Mouse (Mus musculus) midbrain, embryonic 11.5 days (tissue): ENCODE data around the gene Lamp2. TPM values are rescaled to one million over a fixed set of nuclear protein-coding genes. Genes with fewer than 3 reads are reported as not detected.

Experiments
- ATAC-seq: fragments of 200-750 bp; cut with Nextera tagmentation; 2 replicates; pipeline ENCODE4 v1.8.0; 2017; ENCODE audit warnings: moderate TSS enrichment, moderate library complexity; ENCODE audit not compliant: low FRiP score
- DNase-seq: peaks from one replicate; pipeline ENCODE4 v3.0.0; 2015; ENCODE audit warnings: low spot score; ENCODE audit errors: missing footprints
- H3K27ac ChIP-seq: fragments of 300-500 bp; sonication (generic); 2 replicates; pipeline ENCODE4 v1.5.1; 2014; ENCODE audit warnings: low read depth, low read length
- H3K27me3 ChIP-seq: fragments of 300-500 bp; sonication (generic); 2 replicates; pipeline ENCODE4 v1.6.1; 2014; ENCODE audit warnings: mild to moderate bottlenecking, low read length, moderate library complexity, mixed read lengths; ENCODE audit not compliant: control insufficient read depth, insufficient read depth
- H3K36me3 ChIP-seq: fragments of 300-500 bp; sonication (generic); 2 replicates; pipeline ENCODE4 v1.6.1; 2014; ENCODE audit warnings: mild to moderate bottlenecking, low read length, moderate library complexity, mixed read lengths; ENCODE audit not compliant: control insufficient read depth, insufficient read depth
- H3K4me1 ChIP-seq: fragments of 300-500 bp; sonication (generic); 2 replicates; pipeline ENCODE4 v1.6.1; 2014; ENCODE audit warnings: low read length; ENCODE audit not compliant: control insufficient read depth, insufficient read depth
- H3K4me2 ChIP-seq: fragments of 300-500 bp; sonication (generic); 2 replicates; pipeline ENCODE4 v1.6.1; 2014; ENCODE audit warnings: mild to moderate bottlenecking, moderate library complexity
- H3K4me3 ChIP-seq: fragments of 300-500 bp; sonication (generic); 2 replicates; pipeline ENCODE4 v1.5.1; 2014; ENCODE audit warnings: low read depth, low read length
- H3K9ac ChIP-seq: fragments of 300-500 bp; sonication (generic); 2 replicates; pipeline ENCODE4 v1.6.1; 2014; ENCODE audit warnings: low read length
- H3K9me3 ChIP-seq: fragments of 300-500 bp; sonication (generic); 2 replicates; pipeline ENCODE4 v1.6.1; 2016; ENCODE audit warnings: low read length; ENCODE audit not compliant: control insufficient read depth
- WGBS: fragments of 180-500 bp; shearing (Covaris S2); extraction: QIAGEN DNeasy Blood & Tissue Kit; methylation state at CpG from one replicate; pipeline ENCODE4 v1.1.7; 2014; 5-methylcytosine and 5-hydroxymethylcytosine counted together
- polyA plus RNA-seq: library from polyadenylated mRNA; unstranded; fragments of >200 nt; fragmentation: Nextera tagmentation; extraction: Ambion mirVana; gene quantifications from 2 replicates; pipeline ENCODE4 v1.2.1, GENCODE M21; 2014

Lamp2 gene
- polyA plus RNA-seq, 1 experiment from 2014 or later: 90.1 TPM

DNA sequence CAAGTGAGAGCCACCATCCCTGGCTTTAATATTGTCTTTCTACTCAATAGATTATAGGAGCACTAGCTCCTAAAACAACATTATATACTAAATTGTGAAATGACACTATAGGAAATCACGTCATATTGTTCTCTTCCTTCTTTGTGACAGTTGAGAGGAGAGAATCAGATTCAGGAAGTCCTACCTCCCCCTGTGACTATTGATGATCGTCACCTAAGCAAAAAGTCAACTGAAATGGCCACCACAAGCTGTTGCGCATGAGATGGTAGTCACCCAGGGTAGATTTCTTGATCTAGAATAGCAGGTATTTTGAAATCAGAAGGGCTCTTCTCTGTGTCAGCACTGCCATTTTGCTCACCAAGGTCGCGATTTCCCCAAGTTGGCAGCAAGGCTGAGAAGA, 5.8 kb upstream of the Lamp2 start:
- Histone ChIP-seq H3K4me2 (no peak overlapping the region), H3K36me3 (no peaks in the 10 kb centered on the region), H3K4me3 (no peak overlapping the region), H3K4me1 (no peaks in the 10 kb centered on the region), H3K27me3 (no peaks in the 10 kb centered on the region), H3K9me3 (no peaks in the 10 kb centered on the region), H3K9ac (no peak overlapping the region), H3K27ac (no peak overlapping the region)
- ATAC-seq: no peak
- DNase-seq: no peak
- 86% methylated on average over 5 of the region's 5 CpGs for WGBS

DNA sequence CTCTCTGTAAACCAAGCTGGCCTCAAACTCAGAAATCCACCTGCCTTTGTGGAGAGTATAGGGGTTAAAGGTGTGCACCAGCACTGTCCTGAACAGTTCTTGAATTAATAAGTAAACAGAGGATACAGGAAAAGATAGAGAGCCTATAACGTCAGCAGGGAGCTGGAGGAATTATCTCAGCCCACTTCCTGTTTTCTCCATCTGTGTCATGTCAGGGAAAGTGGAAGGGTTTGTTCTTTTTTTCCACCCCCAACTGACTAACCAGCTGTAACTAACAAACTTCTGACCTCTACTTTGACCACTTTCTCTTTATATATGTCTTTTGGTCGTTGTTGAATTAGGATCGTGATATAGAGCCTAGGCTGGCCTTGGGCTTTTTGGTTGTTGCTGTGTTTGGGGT, 4.6 kb upstream of the Lamp2 start:
- Histone ChIP-seq H3K4me3 (no peak overlapping the region), H3K9ac (no peak overlapping the region), H3K4me2 (no peak overlapping the region), H3K9me3 (no peaks in the 10 kb centered on the region), H3K27ac (no peak overlapping the region), H3K36me3 (no peaks in the 10 kb centered on the region), H3K4me1 (no peaks in the 10 kb centered on the region), H3K27me3 (no peaks in the 10 kb centered on the region)
- ATAC-seq (no peak), DNase-seq (no peak)
- WGBS: 85% methylated on average over 3 of the region's 3 CpGs

DNA sequence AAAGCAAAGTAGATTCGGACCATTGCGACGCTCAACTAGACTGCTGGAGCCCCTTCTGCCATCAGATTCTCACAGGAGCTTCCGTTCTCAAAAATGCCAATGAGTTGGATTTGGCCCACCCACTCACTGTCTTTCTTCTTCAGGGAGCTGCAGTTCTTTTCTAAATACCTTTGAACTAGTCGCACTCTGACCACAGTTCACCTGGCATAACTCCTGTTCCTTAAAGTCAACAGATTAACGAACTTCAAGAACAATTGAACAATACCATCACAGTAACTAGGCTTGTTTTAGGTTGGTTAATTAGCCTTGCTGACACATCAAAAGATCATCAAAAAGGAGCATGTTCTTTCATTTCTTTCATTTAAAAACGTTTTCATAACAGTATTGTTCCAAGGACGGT, 2.8 kb upstream of the Lamp2 start:
- H3K4me2 ChIP-seq: no peak overlapping the region
- H3K9ac ChIP-seq: no peak overlapping the region
- H3K4me3 ChIP-seq: no peak overlapping the region
- ATAC-seq: no peak
- H3K36me3 ChIP-seq: no peaks in the 10 kb centered on the region
- H3K4me1 ChIP-seq: no peaks in the 10 kb centered on the region
- no peaks in the 10 kb centered on the region for H3K9me3 ChIP-seq
- no peak overlapping the region for H3K27ac ChIP-seq
- no peaks in the 10 kb centered on the region for H3K27me3 ChIP-seq
- DNase-seq: no peak
- WGBS: 83% methylated on average over 8 of the region's 8 CpGs

DNA sequence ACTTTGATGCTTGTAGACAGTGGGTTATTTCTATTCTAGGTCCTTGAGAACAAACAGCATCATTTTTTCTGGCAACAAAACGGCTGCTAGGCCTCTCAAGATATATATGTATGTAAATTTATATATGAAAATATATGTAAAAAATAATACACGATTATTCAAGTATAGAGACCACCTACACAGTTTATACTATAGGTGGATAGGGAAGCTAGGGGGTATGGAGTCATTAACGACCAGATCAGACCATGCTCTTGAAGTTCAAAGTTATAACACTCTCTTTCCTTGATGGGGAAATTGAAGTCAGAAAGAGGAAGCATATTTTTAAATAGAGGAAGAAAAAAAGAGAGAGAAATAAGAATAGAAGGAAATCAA, 367 bp upstream of the Lamp2 start:
- no peak overlapping the region for H3K4me2 ChIP-seq
- 46% methylated on average over 3 of the region's 3 CpGs for WGBS
- H3K4me3 ChIP-seq: no peak overlapping the region
- no peaks in the 10 kb centered on the region for H3K27me3 ChIP-seq
- no peaks in the 10 kb centered on the region for H3K4me1 ChIP-seq
- H3K9ac ChIP-seq: no peak overlapping the region
- H3K27ac ChIP-seq: no peak overlapping the region
- no peak for DNase-seq
- no peaks in the 10 kb centered on the region for H3K9me3 ChIP-seq
- H3K36me3 ChIP-seq: no peaks in the 10 kb centered on the region
- ATAC-seq: peak; percentile 41; the same call in 1 of the 2 replicates

DNA sequence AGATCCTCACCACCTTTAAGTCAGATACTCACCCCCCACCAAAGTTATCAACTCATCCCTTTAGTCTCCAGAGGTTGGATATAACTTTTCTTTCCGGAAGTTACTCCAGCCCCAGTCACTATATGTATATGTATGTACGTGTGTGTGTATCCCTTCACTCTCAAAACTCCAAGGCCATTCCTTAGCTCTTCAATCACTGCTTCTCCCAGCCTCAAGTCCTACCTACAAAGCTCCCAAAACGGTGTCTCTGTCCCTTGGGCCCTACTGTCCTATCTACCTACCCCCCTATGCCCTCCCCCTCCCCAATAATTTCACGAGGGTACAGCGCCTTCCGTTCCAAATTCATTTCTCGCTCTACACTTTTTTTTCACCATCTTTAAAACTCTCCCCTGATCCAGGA, 780 bp downstream of the Lamp2 start:
- Histone ChIP-seq H3K9ac (peak overlapping the region; percentile 68), H3K9me3 (no peaks in the 10 kb centered on the region), H3K27ac (no peak overlapping the region), H3K36me3 (no peaks in the 10 kb centered on the region; the same call in 1 of the 2 replicates), H3K27me3 (no peaks in the 10 kb centered on the region), H3K4me1 (no peaks in the 10 kb centered on the region), H3K4me3 (peak overlapping the region; percentile 55), H3K4me2 (peak overlapping the region; percentile 54)
- ATAC-seq (peak; percentile 26; the same call in 1 of the 2 replicates), DNase-seq (peak; percentile 86)
- WGBS: 28% methylated on average over 7 of the region's 7 CpGs

DNA sequence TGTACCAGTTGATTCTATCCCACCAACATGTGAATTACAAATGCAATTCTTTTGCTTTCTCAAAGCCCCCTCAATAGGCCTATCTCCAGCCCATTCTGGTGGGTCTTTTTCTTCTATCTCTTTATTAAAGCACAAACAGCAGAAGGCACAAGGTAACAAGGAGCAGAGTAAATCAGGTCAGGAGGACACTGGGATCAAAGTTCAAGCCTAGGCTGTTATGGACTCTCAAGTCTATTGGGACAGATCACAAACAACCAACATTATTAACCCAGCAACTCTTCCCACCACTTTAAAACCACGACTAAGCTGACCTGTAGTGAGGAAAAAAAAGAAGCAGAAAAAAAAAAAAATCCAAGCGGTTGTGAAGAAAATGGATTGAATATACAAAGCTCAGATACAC, 1.4 kb downstream of the Lamp2 start:
- Histone ChIP-seq H3K36me3 (no peaks in the 10 kb centered on the region; the same call in 1 of the 2 replicates), H3K4me1 (no peaks in the 10 kb centered on the region), H3K27ac (no peak overlapping the region), H3K27me3 (no peaks in the 10 kb centered on the region), H3K9ac (no peak overlapping the region), H3K4me3 (peak overlapping the region; percentile 55; the same call in 1 of the 2 replicates), H3K4me2 (peak overlapping the region; percentile 54; the same call in 1 of the 2 replicates), H3K9me3 (no peaks in the 10 kb centered on the region)
- whole genome bisulfite sequencing: 50% methylated on average over 2 of the region's 2 CpGs
- no peak for ATAC-seq
- DNase-seq: no peak

DNA sequence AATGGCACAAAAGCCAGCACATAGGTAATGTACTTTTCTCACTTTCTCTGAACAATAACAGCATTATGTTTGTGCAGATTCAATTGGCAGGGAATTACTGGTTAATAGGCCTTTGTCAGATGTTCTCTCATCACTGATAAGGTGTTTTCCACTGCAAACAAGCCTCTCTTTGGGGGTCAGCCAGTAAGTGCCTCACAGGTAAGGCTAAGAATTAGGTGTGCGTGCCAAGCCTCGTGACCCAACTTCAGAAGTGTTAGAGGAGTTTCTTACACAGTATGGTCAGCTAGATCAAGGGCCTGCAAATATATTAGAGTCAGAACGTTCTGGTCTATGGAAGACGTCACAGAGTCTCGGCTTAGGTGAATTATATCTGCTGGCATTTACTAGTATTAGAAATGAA, 2.3 kb downstream of the Lamp2 start:
- Histone ChIP-seq H3K36me3 (no peaks in the 10 kb centered on the region; the same call in 1 of the 2 replicates), H3K4me3 (no peak overlapping the region), H3K9ac (no peak overlapping the region), H3K27me3 (no peaks in the 10 kb centered on the region), H3K4me1 (no peaks in the 10 kb centered on the region), H3K9me3 (no peaks in the 10 kb centered on the region), H3K4me2 (no peak overlapping the region), H3K27ac (no peak overlapping the region)
- ATAC-seq: no peak
- WGBS: 93% methylated on average over 5 of the region's 5 CpGs
- no peak for DNase-seq

DNA sequence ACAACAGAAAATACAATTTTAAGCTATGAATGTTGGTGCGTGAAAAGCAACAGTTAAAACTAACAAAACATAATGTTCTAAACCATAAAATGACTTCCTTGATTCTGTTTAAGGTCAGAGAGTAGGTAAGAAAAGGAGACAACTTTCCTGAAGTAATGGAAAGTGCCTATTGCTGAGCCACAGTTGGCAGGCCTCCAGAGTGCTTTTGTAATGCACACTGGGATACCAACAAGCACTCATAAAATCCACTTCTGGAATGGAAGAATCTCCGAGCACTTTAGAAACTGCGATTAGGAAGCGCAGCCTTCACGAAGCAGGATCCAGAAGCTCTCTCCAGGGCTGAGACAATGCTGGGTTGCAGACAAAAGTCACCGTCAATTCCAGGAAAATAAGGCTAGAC, 5.8 kb downstream of the Lamp2 start:
- no peak overlapping the region for H3K4me3 ChIP-seq
- no peak overlapping the region for H3K4me2 ChIP-seq
- no peak for ATAC-seq
- H3K36me3 ChIP-seq: no peaks in the 10 kb centered on the region; the same call in 1 of the 2 replicates
- no peak for DNase-seq
- no peak overlapping the region for H3K27ac ChIP-seq
- H3K9ac ChIP-seq: no peak overlapping the region
- no peaks in the 10 kb centered on the region for H3K27me3 ChIP-seq
- WGBS: 94% methylated on average over 6 of the region's 6 CpGs
- no peaks in the 10 kb centered on the region for H3K4me1 ChIP-seq
- no peaks in the 10 kb centered on the region for H3K9me3 ChIP-seq

DNA sequence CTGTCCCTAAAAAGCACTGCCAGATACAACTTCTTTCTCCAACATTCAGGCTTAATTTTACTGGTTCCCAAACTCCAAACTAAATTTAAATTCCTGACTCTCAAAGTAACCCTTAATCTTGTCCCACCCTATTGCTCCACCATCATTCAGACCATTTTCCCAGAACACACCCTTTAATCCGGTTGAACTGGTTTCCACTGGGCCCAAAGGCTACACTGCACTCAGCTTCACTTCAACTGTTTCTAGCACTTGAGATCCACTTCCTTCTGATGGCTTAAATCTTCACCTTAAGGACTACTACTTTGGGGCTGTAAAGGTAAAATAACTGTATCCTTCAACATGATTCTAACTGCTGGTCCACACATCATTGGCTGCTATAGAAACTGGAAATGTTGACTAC, 10.5 kb downstream of the Lamp2 start:
- 80% methylated on average over 1 of the region's 1 CpGs for WGBS
- no peak for ATAC-seq
- no peaks in the 10 kb centered on the region for H3K27me3 ChIP-seq
- no peaks in the 10 kb centered on the region for H3K9me3 ChIP-seq
- H3K4me2 ChIP-seq: no peak overlapping the region
- no peaks in the 10 kb centered on the region; the same call in 1 of the 2 replicates for H3K36me3 ChIP-seq
- no peaks in the 10 kb centered on the region for H3K4me1 ChIP-seq
- no peak overlapping the region for H3K4me3 ChIP-seq
- no peak overlapping the region for H3K27ac ChIP-seq
- DNase-seq: no peak
- H3K9ac ChIP-seq: no peak overlapping the region

DNA sequence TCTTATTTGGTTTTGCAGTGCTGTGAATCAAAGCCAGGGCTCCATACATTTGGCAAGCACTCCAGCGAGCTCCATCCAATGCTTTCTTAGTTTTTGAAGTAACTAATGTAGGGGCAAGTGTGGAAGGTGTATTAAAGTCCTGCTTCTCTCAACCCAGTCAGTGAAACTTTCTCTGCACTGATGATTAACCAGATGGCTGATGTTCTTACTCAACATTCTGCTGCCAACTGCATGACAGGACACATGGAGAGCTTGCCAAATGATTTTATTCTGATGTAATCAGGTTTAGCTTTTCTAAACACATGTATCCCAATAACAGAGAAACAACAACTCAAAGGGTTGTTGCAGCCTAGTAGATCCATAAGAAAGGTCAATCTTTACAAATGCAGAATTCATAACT, 13.8 kb downstream of the Lamp2 start:
- Histone ChIP-seq H3K4me1 (no peaks in the 10 kb centered on the region), H3K9ac (no peak overlapping the region), H3K9me3 (no peaks in the 10 kb centered on the region), H3K27me3 (no peaks in the 10 kb centered on the region), H3K36me3 (no peaks in the 10 kb centered on the region), H3K27ac (no peak overlapping the region), H3K4me3 (no peak overlapping the region), H3K4me2 (no peak overlapping the region)
- no peak for DNase-seq
- no peak for ATAC-seq
- WGBS: 78% methylated on average over 1 of the region's 1 CpGs
